11 mouse cellular contexts compared by ENCODE assay signal in genomic region chr8:121174721-121175539, GRCm38 (mm10). TPM values are rescaled to one million over a fixed set of nuclear protein-coding genes. Genes with fewer than 3 reads are reported as not detected.
DNase-seq lines count a peak whose midpoint lies in the region; ATAC-seq lines count a peak whose summit lies in the region.
"Had no signal": no experiment of that assay in that cellular context is flagged by ENCODE, and none has a peak within 500 bp of the region (broad histone marks: within the 10 kb centered on the region; RNA-seq: fewer than 3 reads in every experiment).

No protein-coding gene starts in this region.

- no peaks in the 10 kb centered on the region for H3K9me3 ChIP-seq in kidney, embryonic 16.5 days (ENCODE audit: low read length)
- H3K9me3 ChIP-seq in embryonic facial prominence, embryonic 10.5 days: no peaks in the 10 kb centered on the region
- H3K9me3 ChIP-seq in limb, embryonic 13.5 days: no peaks in the 10 kb centered on the region
- no peaks in the 10 kb centered on the region for H3K9me3 ChIP-seq in hindbrain, embryonic 11.5 days (ENCODE audit: control insufficient read depth, low read length)
- H3K9me3 ChIP-seq: megakaryocyte, embryonic 14.5 days had no signal

- peak overlapping the region; percentile 85 for H3K27ac ChIP-seq in kidney, embryonic 16.5 days (ENCODE audit: low read length)
- peak overlapping the region; percentile 81 for H3K27ac ChIP-seq in embryonic facial prominence, embryonic 10.5 days (replicated peaks)
- peak overlapping the region; percentile 53; the same call in 1 of the 2 replicates for H3K27ac ChIP-seq in limb, embryonic 13.5 days
- no peak overlapping the region for H3K27ac ChIP-seq in hindbrain, embryonic 11.5 days (ENCODE audit: low read depth, low read length)

- H3K36me3 ChIP-seq in kidney, embryonic 16.5 days (ENCODE audit: insufficient read depth, low read length): no peaks in the 10 kb centered on the region
- H3K36me3 ChIP-seq in embryonic facial prominence, embryonic 10.5 days (replicated peaks): no peaks in the 10 kb centered on the region
- no peaks in the 10 kb centered on the region for H3K36me3 ChIP-seq in limb, embryonic 13.5 days
- H3K36me3 ChIP-seq in hindbrain, embryonic 11.5 days (ENCODE audit: control insufficient read depth, insufficient read depth, low read length): no peaks in the 10 kb centered on the region

- 27% methylated on average over 29 of the region's 30 CpGs for WGBS in kidney, embryonic 16.5 days
- 37% methylated on average over 30 of the region's 30 CpGs for WGBS in embryonic facial prominence, embryonic 10.5 days
- WGBS in limb, embryonic 13.5 days: 12% methylated on average over 29 of the region's 30 CpGs
- WGBS in hindbrain, embryonic 11.5 days: 58% methylated on average over 29 of the region's 30 CpGs

- peak overlapping the region; percentile 26; the same call in 1 of the 2 replicates for H3K4me2 ChIP-seq in kidney, embryonic 16.5 days (replicated peaks; ENCODE audit: low read depth, low read length)
- H3K4me2 ChIP-seq in limb, embryonic 13.5 days (replicated peaks): peak overlapping the region; percentile 58
- no peak overlapping the region for H3K4me2 ChIP-seq in hindbrain, embryonic 11.5 days (replicated peaks; ENCODE audit: low read depth, low read length)

- H3K27me3 ChIP-seq in kidney, embryonic 16.5 days (ENCODE audit: insufficient read depth, low read length): no peaks in the 10 kb centered on the region
- H3K27me3 ChIP-seq in embryonic facial prominence, embryonic 10.5 days (replicated peaks; ENCODE audit: low read depth, poor library complexity, severe bottlenecking): no peaks in the 10 kb centered on the region
- H3K27me3 ChIP-seq in limb, embryonic 13.5 days: no peaks in the 10 kb centered on the region
- no peaks in the 10 kb centered on the region for H3K27me3 ChIP-seq in hindbrain, embryonic 11.5 days (ENCODE audit: control insufficient read depth, insufficient read depth, low read length)

- peaks cover 51% of the 10 kb centered on the region for H3K4me1 ChIP-seq in kidney, embryonic 16.5 days (ENCODE audit: insufficient read depth, low read length)
- H3K4me1 ChIP-seq in embryonic facial prominence, embryonic 10.5 days: peaks cover 90% of the 10 kb centered on the region
- H3K4me1 ChIP-seq in limb, embryonic 13.5 days: peaks cover 42% of the 10 kb centered on the region
- H3K4me1 ChIP-seq in hindbrain, embryonic 11.5 days (replicated peaks; ENCODE audit: control insufficient read depth, insufficient read depth, low read length): no peaks in the 10 kb centered on the region

- H3K9ac ChIP-seq in kidney, embryonic 16.5 days (replicated peaks; ENCODE audit: low read length): peak overlapping the region; percentile 11; the same call in 1 of the 2 replicates
- peak overlapping the region; percentile 10; the same call in 1 of the 2 replicates for H3K9ac ChIP-seq in limb, embryonic 13.5 days
- no peak overlapping the region for H3K9ac ChIP-seq in hindbrain, embryonic 11.5 days (ENCODE audit: low read depth, low read length)

- ATAC-seq in kidney, embryonic 16.5 days (ENCODE audit: low FRiP score, low TSS enrichment): no peak
- ATAC-seq in limb, embryonic 13.5 days (ENCODE audit: low FRiP score, low read depth): no peak
- no peak for ATAC-seq in hindbrain, embryonic 11.5 days (ENCODE audit: low FRiP score)
- ATAC-seq: activated CD4-positive, CD25-positive, alpha-beta regulatory T cell, adult 4 months had no signal

- H3K4me3 ChIP-seq in kidney, embryonic 16.5 days (ENCODE audit: low read length): no peak overlapping the region
- H3K4me3 ChIP-seq in embryonic facial prominence, embryonic 10.5 days: peak overlapping the region; percentile 36
- peak overlapping the region; percentile 22 for H3K4me3 ChIP-seq in limb, embryonic 13.5 days
- no peak overlapping the region for H3K4me3 ChIP-seq in hindbrain, embryonic 11.5 days (ENCODE audit: low read depth, low read length)
- H3K4me3 ChIP-seq: myocyte had no signal

- no peak for DNase-seq in kidney, postnatal 25 days
- peak; percentile 35 for DNase-seq in ZHBTc4 (ENCODE audit: low read depth, low spot score)
- DNase-seq in embryonic facial prominence, embryonic 10.5 days (ENCODE audit: low spot score): peak; percentile 59
- no peak for DNase-seq in thymus, postnatal 4 days
- no peak for DNase-seq in hindbrain, embryonic 11.5 days (ENCODE audit: low spot score)
- DNase-seq: cerebellum, postnatal 14 days had no signal

RNA-seq across cellular contexts. Expression of gene Foxl1, which starts 47.2 kb away (rescaled TPM):
- polyA plus RNA-seq in kidney, embryonic 16.5 days (2015; fragmentation: Nextera tagmentation; extraction: Ambion mirVana): 6.5 and 6.7 TPM in 2 replicates
- polyA plus RNA-seq in embryonic facial prominence, embryonic 10.5 days (2016; fragmentation: Nextera tagmentation; extraction: Ambion mirVana): 2.8 and 4.6 TPM in 2 replicates
- 0.15 and 0.18 TPM in 2 replicates for polyA plus RNA-seq in limb, embryonic 13.5 days (2015; fragmentation: Nextera tagmentation; extraction: Ambion mirVana)
- 0.73 and 1.9 TPM in 2 replicates for polyA plus RNA-seq in hindbrain, embryonic 11.5 days (2014; fragmentation: Nextera tagmentation; extraction: Ambion mirVana)
- polyA plus RNA-seq: activated CD4-positive, CD25-positive, alpha-beta regulatory T cell, adult 4 months had no signal

RNA-seq across cellular contexts. Expression of gene Foxc2, which starts 59.0 kb away (rescaled TPM):
- polyA plus RNA-seq in kidney, embryonic 16.5 days (2015; fragmentation: Nextera tagmentation; extraction: Ambion mirVana): 24.9 and 27.3 TPM in 2 replicates
- 11.7 and 15.2 TPM in 2 replicates for polyA plus RNA-seq in embryonic facial prominence, embryonic 10.5 days (2016; fragmentation: Nextera tagmentation; extraction: Ambion mirVana)
- polyA plus RNA-seq in limb, embryonic 13.5 days (2015; fragmentation: Nextera tagmentation; extraction: Ambion mirVana): 7.5 and 8.3 TPM in 2 replicates
- 6.8 and 8.0 TPM in 2 replicates for polyA plus RNA-seq in hindbrain, embryonic 11.5 days (2014; fragmentation: Nextera tagmentation; extraction: Ambion mirVana)
- polyA plus RNA-seq: activated CD4-positive, CD25-positive, alpha-beta regulatory T cell, adult 4 months had no signal

Comparison
In these comparisons a context has a peak if more than half of its experiments do, and no peak if none do; other contexts are left out.
1. H3K4me3 ChIP-seq: peak in embryonic facial prominence, embryonic 10.5 days (single experiment) and limb, embryonic 13.5 days (single experiment); none in kidney, embryonic 16.5 days (single experiment) and hindbrain, embryonic 11.5 days (single experiment).
2. DNase-seq: peak in ZHBTc4 (single experiment) and embryonic facial prominence, embryonic 10.5 days (single experiment); none in kidney, postnatal 25 days (0 of 2), thymus, postnatal 4 days (single experiment) and hindbrain, embryonic 11.5 days (single experiment).